Mouse (Mus musculus) urinary bladder, postnatal 36 days (tissue): ENCODE measurements around the gene Slc25a26.
"Not testable (repeated sequence)": the region's sequence is repeated elsewhere in the genome, so short reads cannot be mapped to it uniquely, and the experiment has no call there.

ENCODE experiments used
- DNase-seq, 2 experiments: peaks; one replicate each; pipeline ENCODE4 v3.0.0; 2022; ENCODE audit warnings: low spot score in 2 of 2, mixed read lengths in 1 of 2

The Slc25a26 gene

GRCm38 (mm10) chr6:94553085-94553484 is 53.0 kb downstream of the Slc25a26 start:
- DNase-seq, result no peak

GRCm38 (mm10) chr6:94558603-94559002 is 58.5 kb downstream of the Slc25a26 start:
- DNase-seq, result not testable (repeated sequence)

- DNase-seq, result no peak
Observed at GRCm38 (mm10) chr6:94560896-94561295, 60.8 kb downstream of the Slc25a26 start.

GRCm38 (mm10) chr6:94561346-94561745 is 61.2 kb downstream of the Slc25a26 start:
- no peak for DNase-seq

GRCm38 (mm10) chr6:94563203-94563940 is 63.2 kb downstream of the Slc25a26 start:
- no peak for DNase-seq

GRCm38 (mm10) chr6:94565766-94566165 is 65.6 kb downstream of the Slc25a26 start:
- no peak for DNase-seq

- DNase-seq, result no peak
Observed at GRCm38 (mm10) chr6:94568040-94568439, 67.9 kb downstream of the Slc25a26 start.

GRCm38 (mm10) chr6:94575526-94576166 is 75.5 kb downstream of the Slc25a26 start:
- no peak for DNase-seq

- DNase-seq, result no peak
Observed at GRCm38 (mm10) chr6:94577991-94578390, 77.9 kb downstream of the Slc25a26 start.

- DNase-seq, result no peak
Observed at GRCm38 (mm10) chr6:94582055-94582454, 81.9 kb downstream of the Slc25a26 start.

GRCm38 (mm10) chr6:94584147-94584695 is 84.1 kb downstream of the Slc25a26 start:
- DNase-seq, result no peak

- no peak for DNase-seq
Observed at GRCm38 (mm10) chr6:94584976-94585375, 84.8 kb downstream of the Slc25a26 start.

- no peak for DNase-seq
Observed at GRCm38 (mm10) chr6:94588365-94588764, 88.2 kb downstream of the Slc25a26 start.

GRCm38 (mm10) chr6:94592243-94592642 is 92.1 kb downstream of the Slc25a26 start:
- DNase-seq, result no peak

- no peak for DNase-seq
Observed at GRCm38 (mm10) chr6:94592710-94593109, 92.6 kb downstream of the Slc25a26 start.

- DNase-seq, result no peak
Observed at GRCm38 (mm10) chr6:94594096-94594665, 94.0 kb downstream of the Slc25a26 start.

GRCm38 (mm10) chr6:94594711-94595110 is 94.6 kb downstream of the Slc25a26 start:
- DNase-seq, result no peak

GRCm38 (mm10) chr6:94595206-94595605 is 95.1 kb downstream of the Slc25a26 start:
- no peak for DNase-seq

- DNase-seq, result no peak
Observed at GRCm38 (mm10) chr6:94596051-94596760, 96.1 kb downstream of the Slc25a26 start.

GRCm38 (mm10) chr6:94596761-94597485 is 96.8 kb downstream of the Slc25a26 start:
- DNase-seq, result no peak

- no peak for DNase-seq
Observed at GRCm38 (mm10) chr6:94598421-94598820, 98.3 kb downstream of the Slc25a26 start.
